Mouse (Mus musculus) cerebellum, postnatal 25 days (tissue): ENCODE data around the gene Gm10944.

ENCODE experiments used
- DNase-seq, 2 experiments: peaks; one replicate each; pipeline ENCODE4 v3.0.0; 2021; ENCODE audit warnings: mixed read lengths in 2 of 2

Gene Gm10944

DNA sequence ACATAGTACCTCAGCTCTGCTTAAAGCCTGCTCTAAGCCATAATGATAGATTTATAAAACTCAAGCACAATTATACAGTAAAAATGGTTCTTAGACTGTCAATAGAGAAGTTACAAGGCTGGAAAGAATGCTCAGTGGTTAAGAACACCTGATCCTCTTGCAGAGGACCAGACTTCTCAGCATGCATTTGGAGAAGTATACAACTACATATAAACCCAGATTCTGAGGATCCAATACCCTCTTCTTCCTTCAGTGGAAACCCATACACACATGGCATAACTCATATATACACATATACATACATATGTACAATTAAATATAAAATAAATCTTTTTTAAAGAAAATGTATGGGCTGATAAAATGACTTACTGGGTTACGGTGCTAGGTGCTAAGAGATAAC is at the start of gene Gm10944:
TSS of gene Gm10944 (plus strand) at position 301 of the 400 bp plus-strand sequence.
- no peak for DNase-seq

DNA sequence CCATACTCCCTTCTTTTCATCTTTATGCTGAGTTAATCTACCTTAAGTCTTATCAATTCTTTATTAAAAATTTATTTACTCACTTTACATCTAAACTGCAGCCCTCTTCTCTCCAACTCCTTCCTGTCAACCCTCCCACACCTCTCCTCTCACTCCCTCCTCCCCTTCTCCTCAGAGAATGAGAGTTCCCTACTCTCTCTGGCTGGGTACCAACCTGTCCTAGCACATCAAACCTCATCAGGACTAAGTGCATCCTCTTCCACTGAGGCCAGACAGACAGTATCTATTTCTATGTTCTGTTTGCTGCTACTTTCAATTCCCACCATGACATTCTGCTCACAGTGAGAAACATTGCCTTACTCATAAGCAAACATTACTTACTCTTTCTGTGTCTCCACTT is 25.2 kb upstream of the Gm10944 start:
- no peak for DNase-seq

DNA sequence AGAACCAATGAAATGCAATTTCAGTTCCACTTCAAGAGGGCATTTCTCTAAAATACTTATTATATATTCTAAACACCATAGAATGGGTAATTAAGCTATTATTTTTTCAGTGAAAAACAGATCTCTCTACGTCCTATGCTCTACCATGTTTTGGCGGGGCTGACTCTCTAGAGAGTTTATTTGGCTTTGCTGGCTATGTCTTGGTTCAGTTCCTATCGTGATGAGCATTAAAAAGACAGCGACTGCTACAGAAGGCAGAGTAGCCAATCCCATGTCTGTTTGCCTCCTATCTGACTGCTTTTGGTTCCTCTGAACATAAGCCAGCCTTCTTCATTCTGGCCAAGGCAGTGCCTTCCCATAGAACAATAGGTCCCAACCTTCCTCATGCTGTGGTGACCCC is 24.5 kb upstream of the Gm10944 start:
- DNase-seq = no peak

DNA sequence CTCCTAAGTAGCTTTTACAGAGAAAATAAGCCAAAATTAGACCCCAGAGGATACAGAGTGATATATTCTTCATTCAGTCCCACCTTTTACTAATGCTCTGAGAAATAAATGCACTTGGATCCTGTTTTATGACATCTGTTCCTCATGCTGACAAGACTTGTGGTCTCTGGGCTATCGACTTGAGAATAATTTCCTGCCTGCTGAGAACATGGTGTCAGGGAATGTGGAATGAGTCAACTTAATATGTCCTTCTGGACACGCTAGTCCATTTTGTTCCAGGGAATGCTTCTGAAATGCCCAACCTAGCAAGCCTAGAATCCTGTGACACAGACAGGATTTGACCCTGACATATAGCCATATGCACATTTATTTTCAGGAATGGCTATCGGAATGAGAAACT is 22.0 kb upstream of the Gm10944 start:
- peak; percentile 29 to 51 for DNase-seq

DNA sequence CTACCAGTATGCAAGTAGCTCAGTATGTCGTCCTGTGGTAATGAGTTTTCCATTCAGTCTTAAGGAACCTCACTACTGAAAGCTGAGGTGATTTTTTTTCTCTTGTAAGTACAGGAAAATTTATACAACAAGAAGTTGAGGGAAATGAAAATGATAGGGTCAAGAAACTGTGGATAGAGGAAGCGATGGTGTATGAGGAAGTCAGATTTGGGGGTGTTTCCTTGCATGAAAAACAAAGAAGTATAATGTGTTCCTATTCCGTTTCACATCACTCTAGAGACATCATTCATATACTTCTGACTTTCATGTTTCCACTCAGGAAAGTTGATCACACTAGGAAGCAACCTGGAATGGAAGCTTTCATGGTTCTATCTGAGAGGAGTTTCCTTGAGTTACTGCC is 21.2 kb upstream of the Gm10944 start:
- no peak for DNase-seq

DNA sequence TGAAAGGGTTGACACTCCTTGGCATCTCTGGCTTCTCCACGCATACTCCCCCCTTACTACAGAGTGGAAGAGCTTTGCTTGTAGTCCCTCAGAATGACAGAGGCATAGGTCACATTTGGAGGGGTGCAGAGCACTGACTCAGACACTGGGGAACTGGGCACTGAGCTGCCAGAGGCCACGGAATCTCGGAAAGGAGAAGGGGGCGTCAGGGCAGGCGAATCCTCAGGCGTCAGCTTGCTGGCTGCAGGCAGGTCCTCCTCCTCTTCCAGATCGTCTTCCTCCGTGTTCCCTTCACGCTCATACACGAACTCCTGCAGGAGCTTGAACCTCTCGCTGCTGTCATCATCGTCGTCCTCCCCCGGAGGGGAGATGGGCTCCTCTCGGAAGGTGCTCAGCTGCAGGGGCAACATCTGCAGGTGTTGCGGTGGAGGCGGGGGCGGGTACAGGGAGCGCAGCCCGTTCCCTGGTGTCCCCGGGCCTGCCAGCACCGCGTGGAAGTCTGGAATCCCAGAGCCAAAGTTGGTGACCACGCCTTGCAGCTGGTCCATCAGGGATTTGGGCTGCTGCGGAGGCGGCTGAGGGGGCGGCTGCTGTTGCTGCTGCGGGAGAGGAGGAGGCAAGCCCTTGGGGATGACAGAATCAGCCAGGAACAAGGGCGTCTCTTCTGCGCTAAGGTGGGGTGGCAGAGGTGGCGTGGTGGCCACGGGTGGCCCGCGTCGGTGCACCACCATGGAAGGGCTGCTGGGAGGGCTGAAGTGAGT is 7.9 kb downstream of the Gm10944 start:
- peak; percentile 34 to 44 for DNase-seq

DNA sequence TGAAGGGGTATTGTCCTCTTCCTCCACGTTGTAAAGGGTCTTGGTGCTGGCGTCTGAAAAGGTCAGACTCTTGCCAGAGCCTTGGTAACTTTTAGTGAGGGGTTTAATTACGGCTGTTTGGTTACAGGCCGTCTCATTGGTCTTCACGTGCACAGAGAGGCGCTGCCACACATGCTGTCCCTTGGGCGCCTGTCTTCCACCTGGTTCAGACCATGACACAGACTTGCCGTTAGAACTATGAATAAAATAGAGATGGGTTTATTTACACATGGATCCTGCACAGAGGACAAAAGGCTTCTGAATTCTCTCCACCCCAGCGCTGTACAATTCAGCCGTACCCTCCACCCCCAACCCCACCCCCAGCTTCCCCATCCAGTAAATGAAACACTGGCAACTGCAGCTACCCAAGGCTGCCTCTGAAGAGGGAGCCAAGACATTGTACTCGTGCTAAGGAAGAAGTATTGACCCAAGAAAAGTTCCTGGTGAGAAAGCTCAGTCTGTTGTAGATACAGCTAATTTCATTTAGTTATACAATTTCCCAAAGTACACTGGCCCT is 8.6 kb downstream of the Gm10944 start:
- DNase-seq = no peak

DNA sequence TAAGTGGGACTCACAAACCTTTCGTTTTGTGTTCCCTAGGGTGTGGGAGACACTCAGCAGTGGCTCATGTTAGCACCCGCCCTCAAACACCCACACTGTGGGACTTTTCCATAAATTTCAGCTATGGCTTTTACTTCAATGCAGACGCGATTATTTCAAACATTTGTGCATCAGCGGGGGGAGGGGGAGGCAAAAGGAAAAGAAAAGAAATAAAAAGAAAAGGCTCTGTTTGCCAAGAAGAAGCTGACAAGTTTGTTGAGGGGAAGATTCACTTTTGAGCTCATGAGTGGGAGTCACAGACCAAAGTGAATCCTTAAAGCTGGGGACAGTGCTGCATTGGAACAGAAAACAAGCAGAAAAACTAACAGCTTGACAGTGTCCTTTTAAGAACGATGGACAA is 16.3 kb downstream of the Gm10944 start:
- no peak for DNase-seq

DNA sequence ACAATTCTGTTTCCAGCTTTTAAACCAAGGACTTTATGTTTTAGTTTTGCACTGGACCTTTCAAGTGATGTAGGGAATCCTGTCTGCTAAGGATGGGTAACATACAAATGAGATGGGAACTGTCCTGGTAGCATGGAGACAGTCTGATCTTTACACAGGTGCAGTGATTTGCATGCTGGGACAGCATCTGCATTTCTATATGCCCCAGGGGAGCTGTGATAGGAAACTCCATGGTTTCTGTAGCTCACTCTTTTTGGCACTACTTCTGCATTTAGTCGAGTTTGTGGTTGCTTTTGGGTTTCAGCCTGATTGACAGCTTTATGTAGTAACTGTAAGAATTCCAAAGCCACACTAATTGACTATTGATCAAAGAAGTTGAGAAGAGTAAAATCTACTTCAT is 19.8 kb downstream of the Gm10944 start:
- no peak for DNase-seq

DNA sequence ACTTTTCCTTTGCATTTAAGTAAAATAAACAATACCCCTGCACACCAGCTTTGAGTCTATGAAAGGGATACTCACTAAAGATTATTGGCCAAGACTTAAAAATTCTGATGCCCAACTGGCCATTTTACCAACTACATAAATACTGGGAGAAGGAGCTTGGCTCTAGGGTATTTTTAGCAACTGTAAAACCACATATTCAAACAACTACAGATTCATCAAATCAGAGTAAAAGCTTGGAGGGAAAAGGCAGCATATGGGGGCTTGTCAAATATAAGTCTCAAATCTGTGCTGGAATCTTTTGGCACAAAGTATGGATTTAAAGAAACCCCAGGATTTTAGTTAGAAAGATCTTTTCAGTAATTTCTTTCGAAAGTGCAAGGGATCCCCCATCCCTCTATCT is 20.2 kb downstream of the Gm10944 start:
- DNase-seq = no peak

DNA sequence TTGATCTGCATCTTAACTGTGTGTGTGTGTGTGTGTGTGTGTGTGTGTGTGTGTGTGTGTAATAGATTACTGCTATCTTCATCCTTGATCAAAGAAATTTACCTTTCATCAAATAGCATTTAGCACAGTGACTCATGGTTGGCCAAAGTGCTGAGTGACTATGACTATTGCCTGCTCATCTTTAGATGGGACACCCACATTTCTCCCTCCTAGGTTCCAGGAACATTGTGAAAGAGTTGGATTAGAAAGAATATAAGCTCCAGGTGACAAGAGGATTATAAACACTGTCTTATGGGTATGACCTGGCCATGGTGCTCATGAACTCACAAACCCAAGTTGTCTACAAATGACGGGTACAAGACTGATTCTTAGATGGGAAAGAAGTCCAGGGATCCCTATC is 26.9 kb downstream of the Gm10944 start:
- no peak for DNase-seq

DNA sequence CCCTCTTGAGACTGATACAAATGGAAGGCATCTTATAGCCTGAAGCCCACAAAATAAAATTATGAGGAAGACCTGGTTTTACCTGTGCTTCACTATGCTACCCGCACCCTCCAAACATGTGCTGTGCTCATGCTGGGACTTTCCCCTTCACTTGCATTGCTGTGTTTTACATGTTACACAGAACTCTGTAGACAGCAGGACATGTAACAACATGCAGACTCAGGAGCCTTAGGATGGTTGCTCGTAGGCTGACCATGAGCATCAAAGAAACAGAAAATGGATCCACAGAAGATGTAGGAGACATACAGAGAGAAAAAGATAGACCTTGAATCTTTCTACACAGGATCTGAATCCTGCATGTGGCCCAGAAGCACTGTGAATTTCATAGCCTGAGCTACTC is 29.2 kb downstream of the Gm10944 start:
- DNase-seq = peak; percentile 37 to 58

DNA sequence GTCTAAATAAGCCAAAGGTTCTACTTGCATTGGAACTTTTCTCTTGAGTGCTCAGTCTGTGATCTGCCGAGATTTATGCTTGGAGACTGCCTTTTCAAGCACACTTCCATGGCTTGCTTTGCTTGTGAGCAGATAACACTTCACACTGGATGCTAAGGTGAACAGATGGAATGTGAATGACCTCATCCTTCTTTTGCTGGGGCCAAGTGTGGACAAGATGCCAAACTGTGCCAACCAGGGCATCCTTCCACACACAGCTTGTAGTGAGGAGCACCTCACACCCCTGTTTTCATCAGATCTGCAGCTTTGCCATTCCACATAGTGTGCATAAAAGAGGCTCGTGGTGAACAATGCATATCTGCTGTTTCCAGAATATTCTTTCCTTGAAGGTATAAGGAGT is 29.7 kb downstream of the Gm10944 start:
- peak; percentile 85 to 89 for DNase-seq

DNA sequence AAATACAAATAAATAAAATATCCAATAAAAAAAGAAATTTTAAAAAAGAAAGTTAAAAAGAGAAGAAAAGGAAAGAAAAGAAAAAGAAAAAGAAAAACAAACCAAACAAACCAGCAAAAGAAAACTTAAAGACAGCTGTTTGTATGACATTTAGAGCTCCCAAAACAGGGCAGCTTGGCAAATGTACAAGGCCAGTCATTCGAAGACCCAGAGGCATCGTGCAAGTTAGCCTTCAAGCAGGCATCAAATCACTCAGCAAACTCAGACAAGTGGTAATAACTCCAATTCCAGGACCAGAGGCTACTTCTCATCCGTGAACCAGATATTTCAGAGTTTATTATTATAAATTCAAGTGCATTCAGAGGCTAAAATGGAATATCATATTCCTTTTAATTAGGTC is 45.4 kb downstream of the Gm10944 start:
- DNase-seq = no peak
